Mouse (Mus musculus): ENCODE results near the gene Tulp3.

- no peak for TF ChIP-seq CTCF (IDR thresholded peaks at IDR 0.05; ENCODE audit: borderline replicate concordance, insufficient read depth, low read depth, low read length)
- TF ChIP-seq POLR2A (IDR thresholded peaks at IDR 0.05; ENCODE audit: borderline replicate concordance, insufficient read depth, low read length): no peak
Observed at GRCm38 (mm10) chr6:128282126-128282525, 73.5 kb downstream of the Tulp3 start.
